Mouse (Mus musculus): ENCODE measurements around the gene Stat3. TPM values are rescaled to one million over a fixed set of nuclear protein-coding genes. Genes with fewer than 3 reads are reported as not detected.

Gene Stat3
- 363 TPM for polyA plus RNA-seq (2017; shearing (Covaris generic))

GRCm38 (mm10) chr11:100939512-100940151 is at the start of gene Stat3:
TSS of gene Stat3 (minus strand) at chr11:100939540.

GRCm38 (mm10) chr11:100970557-100970937 is 31.2 kb upstream of the Stat3 start, which contains the start of gene Cavin1:
TSS of gene Cavin1 (minus strand) at chr11:100970887.

GRCm38 (mm10) chr11:100858935-100859578 is 80.3 kb downstream of the Stat3 start, which contains the start of gene Stat5a:
TSS of gene Stat5a (plus strand) at chr11:100859351.

GRCm38 (mm10) chr11:100850038-100850777 is 89.1 kb downstream of the Stat3 start, which contains the start of gene Stat5b:
TSS of gene Stat5b (minus strand) at chr11:100850724.

Other genes with a start within 250 kb of the Stat3 start
- gene Zfp385c, start 247.1 kb downstream of the Stat3 start, polyA plus RNA-seq (2017; shearing (Covaris generic)), result 0.76 TPM
- gene Dhx58, start 235.3 kb downstream of the Stat3 start, polyA plus RNA-seq (2017; shearing (Covaris generic)), result 35.9 TPM
- 49.6 TPM for gene Kat2a, start 227.1 kb downstream of the Stat3 start, polyA plus RNA-seq (2017; shearing (Covaris generic))
- gene Hspb9, start 225.7 kb downstream of the Stat3 start, polyA plus RNA-seq (2017; shearing (Covaris generic)), result not detected
- 37.4 TPM for gene Rab5c, start 201.3 kb downstream of the Stat3 start, polyA plus RNA-seq (2017; shearing (Covaris generic))
- 0.35 TPM for gene Kcnh4, start 179.6 kb downstream of the Stat3 start, polyA plus RNA-seq (2017; shearing (Covaris generic))
- gene Hcrt, start 176.6 kb downstream of the Stat3 start, polyA plus RNA-seq (2017; shearing (Covaris generic)), result not detected
- 3.2 TPM for gene Ghdc, start 168.6 kb downstream of the Stat3 start, polyA plus RNA-seq (2017; shearing (Covaris generic))
- gene Stat5b, start 88.8 kb downstream of the Stat3 start, polyA plus RNA-seq (2017; shearing (Covaris generic)), result 180 TPM
- 104 TPM for gene Stat5a, start 80.2 kb downstream of the Stat3 start, polyA plus RNA-seq (2017; shearing (Covaris generic))
- 0.22 TPM for gene Cavin1, start 31.3 kb upstream of the Stat3 start, polyA plus RNA-seq (2017; shearing (Covaris generic))
- 9.1 TPM for gene Atp6v0a1, start 69.9 kb upstream of the Stat3 start, polyA plus RNA-seq (2017; shearing (Covaris generic))
- 9.0 TPM for gene Naglu, start 130.5 kb upstream of the Stat3 start, polyA plus RNA-seq (2017; shearing (Covaris generic))
- 0.51 TPM for gene Hsd17b1, start 138.9 kb upstream of the Stat3 start, polyA plus RNA-seq (2017; shearing (Covaris generic))
- 39.8 TPM for gene Coasy, start 143.0 kb upstream of the Stat3 start, polyA plus RNA-seq (2017; shearing (Covaris generic))
- 114 TPM for gene Mlx, start 147.7 kb upstream of the Stat3 start, polyA plus RNA-seq (2017; shearing (Covaris generic))
- gene Psmc3ip, start 155.9 kb upstream of the Stat3 start, polyA plus RNA-seq (2017; shearing (Covaris generic)), result 7.8 TPM
- gene Retreg3, start 180.4 kb upstream of the Stat3 start, polyA plus RNA-seq (2017; shearing (Covaris generic)), result 66.3 TPM
- gene Tubg1, start 180.4 kb upstream of the Stat3 start, polyA plus RNA-seq (2017; shearing (Covaris generic)), result 49.2 TPM
- gene Tubg2, start 216.4 kb upstream of the Stat3 start, polyA plus RNA-seq (2017; shearing (Covaris generic)), result 4.6 TPM
- 0.16 TPM for gene Cntnap1, start 231.0 kb upstream of the Stat3 start, polyA plus RNA-seq (2017; shearing (Covaris generic))
- not detected for gene Plekhh3, start 231.8 kb upstream of the Stat3 start, polyA plus RNA-seq (2017; shearing (Covaris generic))
- gene Ccr10, start 235.9 kb upstream of the Stat3 start, polyA plus RNA-seq (2017; shearing (Covaris generic)), result 3.3 TPM

Data from inflammation-experienced regulatory T-cells, adult 16 weeks (primary cell).